Mouse (Mus musculus) lung, postnatal 0 days (tissue): Measurements from ENCODE around the gene Mipol1.

Source experiments
- CTCF ChIP-seq: IDR thresholded peaks from 2 replicates; pipeline ENCODE4 v1.5.1; 2016; ENCODE audit warnings: antibody characterized with exemption, mild to moderate bottlenecking
- EP300 ChIP-seq: IDR thresholded peaks from 2 replicates; pipeline ENCODE4 v1.6.1; 2016; ENCODE audit warnings: antibody characterized with exemption, mild to moderate bottlenecking, control low read depth

- no peak for TF ChIP-seq EP300
- TF ChIP-seq CTCF: no peak
Measured at GRCm38 (mm10) chr12:57500246-57500645, 270.0 kb downstream of the Mipol1 start.
